Mouse (Mus musculus) ES-Bruce4 (cell line): ENCODE measurements around the gene Castor1. TPM values are rescaled to one million over a fixed set of nuclear protein-coding genes. Genes with fewer than 3 reads are reported as not detected.

Experiments
- H3K27ac ChIP-seq: 2 replicates; pipeline ENCODE4 v1.5.1; 2012; ENCODE audit warnings: low read length, inconsistent platforms; ENCODE audit not compliant: insufficient read depth
- H3K27me3 ChIP-seq: 2 replicates; pipeline ENCODE4 v1.6.1; 2012; ENCODE audit warnings: mild to moderate bottlenecking, low read length, inconsistent platforms; ENCODE audit not compliant: control insufficient read depth, poor library complexity, insufficient read depth, severe bottlenecking
- H3K36me3 ChIP-seq: 2 replicates; pipeline ENCODE4 v1.6.1; 2012; ENCODE audit warnings: inconsistent platforms, mild to moderate bottlenecking, low read length, moderate library complexity; ENCODE audit not compliant: control insufficient read depth, poor library complexity, insufficient read depth, severe bottlenecking
- H3K4me1 ChIP-seq: one replicate; pipeline ENCODE4 v1.8.1; 2011; ENCODE audit warnings: low read length; ENCODE audit not compliant: control insufficient read depth, insufficient read depth
- H3K4me3 ChIP-seq: 2 replicates; pipeline ENCODE4 v1.5.1; 2011; ENCODE audit warnings: low read depth, mild to moderate bottlenecking, low read length
- H3K9ac ChIP-seq: 2 replicates; pipeline ENCODE4 v1.6.1; 2012; ENCODE audit warnings: low read depth, mild to moderate bottlenecking, inconsistent platforms; ENCODE audit not compliant: poor library complexity, severe bottlenecking
- H3K9me3 ChIP-seq: replicated peaks from 2 replicates; pipeline ENCODE4 v1.6.1; 2012; ENCODE audit warnings: mild to moderate bottlenecking, low read length, inconsistent platforms; ENCODE audit not compliant: control insufficient read depth, poor library complexity, insufficient read depth, severe bottlenecking
- CTCF ChIP-seq: IDR thresholded peaks from one replicate; pipeline ENCODE4 v1.8.1; 2011; ENCODE audit warnings: low read depth, low read length
- EP300 ChIP-seq: IDR thresholded peaks from 2 replicates; pipeline ENCODE4 v1.6.1; 2011; ENCODE audit warnings: low read depth, low read length; ENCODE audit not compliant: insufficient read depth
- POLR2A ChIP-seq: IDR thresholded peaks from one replicate; pipeline ENCODE4 v1.8.1; 2011; ENCODE audit warnings: low read length; ENCODE audit not compliant: insufficient read depth
- polyA plus RNA-seq: library from polyadenylated mRNA; stranded (reverse); fragments of >200 nt; gene quantifications from 2 replicates; pipeline ENCODE4 v1.2.4, GENCODE M21; 2011; ENCODE audit warnings: low read depth; ENCODE audit not compliant: missing spikeins, insufficient read depth, insufficient read length

Castor1 gene
- polyA plus RNA-seq, 1 experiment, result 29.6 TPM

DNA sequence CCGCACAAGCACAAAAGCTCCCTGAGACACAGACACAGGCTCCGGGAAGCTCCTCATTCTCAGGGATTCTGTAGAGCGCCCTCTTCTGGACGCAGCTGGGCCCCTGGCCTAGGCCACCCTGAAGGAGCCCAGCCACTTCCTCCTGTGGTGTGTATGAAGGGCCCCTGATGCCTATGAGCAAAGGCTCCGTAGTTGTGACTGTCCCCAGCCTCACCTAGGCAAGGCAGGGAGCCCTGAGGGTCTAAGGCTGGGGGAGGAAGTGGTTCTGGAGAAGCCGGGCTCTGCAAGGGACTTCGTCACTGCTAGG, 43.1 kb downstream of the Castor1 start:
- Histone ChIP-seq H3K4me1 (peaks cover 18% of the 10 kb centered on the region), H3K4me3 (no peak overlapping the region), H3K27me3 (no peaks in the 10 kb centered on the region), H3K9me3 (no peaks in the 10 kb centered on the region), H3K9ac (no peak overlapping the region), H3K36me3 (no peaks in the 10 kb centered on the region), H3K27ac (0 out of 2 replicates have a peak overlapping the region, but pooled peaks have one; percentile 5)
- no peak for TF ChIP-seq POLR2A
- peak; percentile 70 for TF ChIP-seq CTCF
- TF ChIP-seq EP300, result no peak

DNA sequence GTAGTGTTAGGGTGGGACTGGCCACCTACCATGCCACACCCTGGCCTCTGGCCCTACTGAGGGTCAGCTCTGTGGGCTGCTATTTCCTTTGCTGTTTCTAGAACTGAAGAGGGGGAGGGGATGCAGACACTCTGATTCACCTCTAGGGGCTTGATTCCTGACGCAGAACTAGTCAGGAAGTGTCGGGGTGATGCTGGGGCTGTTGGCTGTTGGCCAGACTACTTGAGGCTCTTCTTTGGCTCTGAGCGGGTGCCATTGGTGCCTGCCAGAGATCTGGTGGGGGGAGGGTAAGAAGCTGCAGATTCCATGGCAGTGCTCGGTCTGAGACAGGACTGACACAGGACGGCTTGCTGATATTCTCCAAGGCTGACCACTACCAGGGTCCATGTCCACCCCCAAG, 43.9 kb downstream of the Castor1 start:
- Histone ChIP-seq H3K27me3 (no peaks in the 10 kb centered on the region), H3K4me3 (no peak overlapping the region), H3K27ac (no peak overlapping the region), H3K36me3 (no peaks in the 10 kb centered on the region), H3K9ac (no peak overlapping the region), H3K4me1 (peaks cover 18% of the 10 kb centered on the region), H3K9me3 (no peaks in the 10 kb centered on the region)
- no peak for TF ChIP-seq CTCF
- TF ChIP-seq POLR2A, result no peak
- TF ChIP-seq EP300, result no peak

DNA sequence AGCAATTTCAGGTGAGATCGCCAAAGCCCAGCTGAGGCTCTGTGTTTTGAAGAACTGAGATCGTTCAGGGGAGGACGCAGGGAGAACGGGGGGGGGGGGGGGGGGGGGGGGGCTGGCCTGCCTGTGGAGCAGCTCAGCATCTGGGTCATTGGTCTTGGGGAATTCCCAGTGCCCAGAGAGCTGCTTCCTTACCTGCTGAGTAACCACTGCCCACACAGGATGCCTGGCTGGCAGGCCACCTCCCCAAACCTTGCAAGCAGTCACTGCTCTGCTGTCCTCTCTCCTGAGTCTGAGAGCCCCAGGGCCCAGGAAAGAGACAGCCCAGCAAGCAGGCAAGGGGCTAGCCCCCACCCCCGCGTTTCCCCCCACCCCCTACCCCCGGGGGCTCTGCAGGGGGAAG, 44.8 kb downstream of the Castor1 start:
- no peaks in the 10 kb centered on the region for H3K27me3 ChIP-seq
- TF ChIP-seq POLR2A, result no peak
- TF ChIP-seq CTCF, result no peak
- no peak for TF ChIP-seq EP300
- no peaks in the 10 kb centered on the region for H3K36me3 ChIP-seq
- no peak overlapping the region for H3K9ac ChIP-seq
- peaks cover 14% of the 10 kb centered on the region for H3K4me1 ChIP-seq
- no peaks in the 10 kb centered on the region for H3K9me3 ChIP-seq
- H3K4me3 ChIP-seq, result no peak overlapping the region
- no peak overlapping the region for H3K27ac ChIP-seq

DNA sequence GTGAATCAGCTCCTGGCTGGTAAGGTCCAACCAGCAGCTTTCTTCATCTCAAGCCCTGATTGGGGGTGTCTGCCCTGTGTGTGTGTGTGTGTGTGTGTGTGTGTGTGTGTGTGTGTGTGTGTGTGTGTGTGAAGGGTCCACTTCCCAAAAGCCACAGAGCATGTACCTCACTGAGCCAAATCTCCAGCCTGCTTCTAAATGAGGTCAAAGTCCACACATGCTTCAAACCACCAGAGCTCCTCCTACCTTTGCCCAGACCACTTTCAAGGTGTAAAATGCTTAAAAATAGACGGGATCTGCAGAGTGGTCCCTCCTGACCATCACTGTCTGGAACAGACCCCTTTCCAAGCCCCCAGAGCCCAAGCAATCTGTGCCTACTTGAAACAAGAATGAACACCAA, 45.3 kb downstream of the Castor1 start:
- no peak overlapping the region for H3K9ac ChIP-seq
- no peaks in the 10 kb centered on the region for H3K9me3 ChIP-seq
- no peak for TF ChIP-seq POLR2A
- TF ChIP-seq CTCF, result no peak
- no peak for TF ChIP-seq EP300
- H3K27me3 ChIP-seq, result no peaks in the 10 kb centered on the region
- H3K36me3 ChIP-seq, result no peaks in the 10 kb centered on the region
- no peak overlapping the region for H3K4me3 ChIP-seq
- H3K4me1 ChIP-seq, result peaks cover 14% of the 10 kb centered on the region
- H3K27ac ChIP-seq, result no peak overlapping the region

DNA sequence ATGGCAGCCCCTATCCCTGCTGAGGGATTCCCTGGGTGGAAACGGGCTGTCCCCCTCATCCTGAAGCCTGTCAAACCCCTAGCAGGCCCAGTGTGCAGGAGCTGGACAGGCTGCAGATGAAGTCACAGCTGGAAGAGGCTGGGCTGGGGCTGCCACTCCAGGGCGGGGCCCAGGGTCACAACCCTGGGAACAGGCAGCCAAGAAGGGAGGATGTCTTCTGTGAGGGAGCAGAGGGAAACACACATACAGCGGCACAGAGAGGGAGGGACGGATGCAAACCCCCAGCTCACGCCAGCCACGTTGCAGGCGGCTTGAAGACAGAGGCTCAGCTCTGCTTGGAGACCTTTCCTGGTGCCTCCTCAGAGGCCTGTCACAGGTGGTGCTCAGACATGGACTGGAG, 46.0 kb downstream of the Castor1 start:
- Histone ChIP-seq H3K4me1 (peaks cover 14% of the 10 kb centered on the region), H3K36me3 (peaks cover 2% of the 10 kb centered on the region), H3K4me3 (no peak overlapping the region), H3K27me3 (no peaks in the 10 kb centered on the region), H3K9me3 (no peaks in the 10 kb centered on the region), H3K27ac (no peak overlapping the region), H3K9ac (no peak overlapping the region)
- TF ChIP-seq CTCF (no peak), POLR2A (no peak), EP300 (no peak)

DNA sequence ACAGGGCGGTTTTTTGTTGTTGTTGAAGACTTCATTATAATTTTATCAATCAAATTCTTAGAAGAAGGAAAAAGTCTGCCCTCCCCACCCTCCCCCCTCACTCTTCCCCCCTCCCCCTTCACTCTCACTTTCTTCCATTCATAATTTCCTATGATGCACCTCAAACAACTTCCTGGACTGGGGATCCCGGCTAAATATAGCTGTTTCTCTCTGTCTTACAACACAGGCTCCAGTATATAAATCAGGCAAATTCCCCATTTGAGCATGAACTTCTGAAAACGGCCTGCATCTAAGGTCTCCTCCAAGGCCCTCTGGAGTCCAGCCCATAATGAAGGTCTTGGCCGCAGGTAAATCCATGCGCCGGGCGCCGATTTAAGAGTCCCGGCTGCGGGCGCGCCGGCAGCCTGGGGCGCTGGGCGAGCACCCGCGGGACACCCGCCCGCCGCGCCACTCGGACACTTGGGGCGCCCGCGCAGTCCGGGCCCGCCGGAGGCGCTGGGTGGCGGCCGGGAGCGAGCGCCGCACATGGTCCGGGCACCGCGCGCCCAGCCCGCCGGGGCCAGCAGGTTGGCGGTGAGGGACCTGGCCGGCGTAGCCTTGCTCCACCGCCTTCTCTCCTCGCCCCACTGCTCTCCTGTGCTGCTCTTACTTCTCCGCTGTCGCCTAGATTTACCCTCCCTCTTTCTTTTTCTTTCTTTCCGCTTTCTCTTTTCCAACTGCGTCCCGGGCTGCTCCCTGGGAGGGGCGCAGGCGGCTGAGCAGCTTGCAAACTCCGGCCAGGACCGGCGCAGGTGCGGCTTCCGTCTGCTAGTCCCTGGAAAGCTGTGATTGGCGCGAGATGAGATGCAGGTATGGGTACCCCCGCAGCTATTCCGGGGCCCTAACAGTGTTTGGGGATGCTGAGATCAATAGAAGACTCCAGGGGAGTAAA, 48.5 kb downstream of the Castor1 start:
- H3K4me1 ChIP-seq, result peaks cover 10% of the 10 kb centered on the region
- peak overlapping the region; percentile 67 for H3K4me3 ChIP-seq
- H3K9ac ChIP-seq, result peak overlapping the region; percentile 78
- H3K9me3 ChIP-seq, result no peaks in the 10 kb centered on the region
- peaks cover 7% of the 10 kb centered on the region for H3K36me3 ChIP-seq
- H3K27me3 ChIP-seq, result no peaks in the 10 kb centered on the region
- H3K27ac ChIP-seq, result peak overlapping the region; percentile 44
- TF ChIP-seq POLR2A (no peak), CTCF (no peak), EP300 (no peak)
